Mouse (Mus musculus) lung, postnatal 0 days (tissue): ENCODE measurements around the gene Os9.

Source experiments
- CTCF ChIP-seq: IDR thresholded peaks from 2 replicates; pipeline ENCODE4 v1.5.1; 2016; ENCODE audit warnings: antibody characterized with exemption, mild to moderate bottlenecking
- EP300 ChIP-seq: IDR thresholded peaks from 2 replicates; pipeline ENCODE4 v1.6.1; 2016; ENCODE audit warnings: antibody characterized with exemption, mild to moderate bottlenecking, control low read depth

DNA sequence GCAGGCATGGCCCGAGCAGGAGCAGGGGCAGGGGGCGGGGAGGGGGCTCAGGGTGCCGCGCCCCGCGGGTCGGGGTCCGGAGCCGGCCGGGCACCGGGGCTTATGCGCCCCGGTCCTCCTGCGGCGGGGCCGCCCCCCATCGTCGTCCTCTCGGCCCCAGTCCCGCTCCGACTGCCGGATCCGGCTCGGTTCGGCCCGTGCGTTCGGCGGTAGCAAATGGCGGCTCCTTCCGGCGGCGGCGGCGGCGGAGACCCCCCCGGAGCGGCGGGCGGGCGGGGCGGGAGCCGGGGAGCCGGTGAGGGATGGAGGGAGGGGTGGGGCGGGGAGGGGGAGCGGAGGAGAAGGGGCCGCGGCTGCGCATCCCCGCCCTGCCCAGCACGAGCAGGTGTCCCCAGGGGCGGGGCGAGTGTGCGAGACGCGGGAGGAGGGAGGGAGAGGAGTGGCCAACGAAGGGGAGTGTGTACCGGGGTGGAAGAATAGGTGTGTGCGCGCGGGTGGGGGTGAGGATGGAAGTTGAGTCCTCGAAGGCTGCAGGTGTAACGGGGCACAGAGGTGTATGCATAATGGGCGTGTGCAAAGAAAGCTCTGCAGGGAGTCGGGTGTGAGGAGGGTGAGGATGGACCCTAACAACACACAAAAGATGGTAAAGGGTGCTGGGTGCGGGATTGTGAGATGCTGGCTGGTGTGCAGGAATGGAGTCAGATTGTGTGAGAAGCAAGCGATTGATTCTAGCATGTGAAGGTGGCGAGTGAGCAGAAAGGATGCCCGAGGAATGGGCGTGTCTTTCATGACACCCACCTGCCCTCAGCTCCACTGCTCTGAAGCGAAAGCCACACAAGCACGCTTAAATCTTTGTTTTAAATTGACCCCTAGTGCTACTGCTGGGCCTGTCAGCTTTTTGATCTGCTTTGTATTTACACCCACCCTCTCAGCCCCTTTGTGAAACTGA is 60.7 kb downstream of the Os9 start, which contains the start of gene March9:
- TF ChIP-seq CTCF: no peak
- no peak for TF ChIP-seq EP300
